Mouse (Mus musculus): ENCODE data around the gene Samm50. TPM values are rescaled to one million over a fixed set of nuclear protein-coding genes. Genes with fewer than 3 reads are reported as not detected.
A peak's percentile ranks its signal among the peaks of the same experiment; 100 is the strongest.

Samm50 gene
- polyA plus RNA-seq, 1 experiment from 2014 or later, result 95.3 TPM

DNA sequence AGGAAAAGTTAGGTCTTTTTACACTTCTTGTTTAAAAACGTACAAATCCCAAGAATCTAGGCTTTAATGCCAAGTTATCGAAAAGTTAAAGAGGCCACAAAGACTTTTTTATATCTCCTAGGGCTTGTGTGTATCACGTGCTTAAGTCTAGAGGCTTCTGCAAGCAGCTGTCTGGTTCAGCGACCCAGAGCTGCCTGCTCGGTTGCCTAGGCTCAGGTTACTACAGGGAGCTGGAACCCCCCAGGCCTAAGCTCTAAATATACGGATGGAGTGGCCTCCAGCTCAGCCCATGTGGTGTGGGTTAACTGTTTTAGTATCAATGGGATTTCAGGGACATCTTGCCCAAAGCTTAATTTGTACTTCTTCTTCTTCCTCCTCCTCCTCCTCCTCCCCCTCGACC is 49.5 kb downstream of the Samm50 start:
- H3K4me2 ChIP-seq (ENCODE audit: low read length), result no peak overlapping the region
- peaks cover 19% of the 10 kb centered on the region for H3K4me1 ChIP-seq (ENCODE audit: control insufficient read depth, insufficient read depth, low read depth, low read length)
- no peaks in the 10 kb centered on the region for H3K9me3 ChIP-seq (ENCODE audit: control insufficient read depth, low read length)
- 55% methylated on average over 7 of the region's 7 CpGs for WGBS
- no peaks in the 10 kb centered on the region for H3K27me3 ChIP-seq (replicated peaks; ENCODE audit: control insufficient read depth, insufficient read depth, low read length)
- no peaks in the 10 kb centered on the region for H3K36me3 ChIP-seq (ENCODE audit: control insufficient read depth, insufficient read depth, low read length)
- H3K9ac ChIP-seq (ENCODE audit: low read depth, low read length), result no peak overlapping the region
- ATAC-seq, result no peak
- H3K4me3 ChIP-seq (ENCODE audit: low read length), result no peak overlapping the region
- no peak overlapping the region for H3K27ac ChIP-seq (ENCODE audit: low read depth, low read length)

DNA sequence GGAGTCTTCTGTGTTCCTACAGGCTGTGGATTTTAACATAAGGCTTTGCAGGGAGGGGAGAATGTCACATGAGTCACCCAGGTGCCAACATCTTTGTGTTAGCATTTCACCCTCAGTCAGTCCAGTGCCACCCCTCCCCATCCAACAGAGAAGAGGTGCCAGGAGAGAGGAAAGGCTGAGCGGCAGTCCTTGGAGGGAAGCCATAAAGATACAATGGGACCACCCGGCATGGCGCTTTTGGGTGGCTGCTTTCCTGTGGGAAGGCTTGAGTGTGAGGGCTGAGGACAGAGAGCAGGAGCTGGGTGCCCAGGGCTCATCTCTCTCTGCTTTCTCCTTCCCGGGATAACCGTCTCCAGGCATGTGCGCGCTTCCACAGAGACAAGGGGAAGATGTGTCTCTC is 53.1 kb downstream of the Samm50 start:
- Histone ChIP-seq H3K36me3 (ENCODE audit: control insufficient read depth, insufficient read depth, low read length) (no peaks in the 10 kb centered on the region), H3K9ac (ENCODE audit: low read depth, low read length) (peak overlapping the region; percentile 1; the same call in 1 of the 2 replicates), H3K4me2 (ENCODE audit: low read length) (no peak overlapping the region; the same call in 1 of the 2 replicates), H3K4me1 (ENCODE audit: control insufficient read depth, insufficient read depth, low read depth, low read length) (peaks cover 7% of the 10 kb centered on the region), H3K4me3 (ENCODE audit: low read length) (no peak overlapping the region), H3K27ac (ENCODE audit: low read depth, low read length) (peak overlapping the region; percentile 59), H3K27me3 (replicated peaks; ENCODE audit: control insufficient read depth, insufficient read depth, low read length) (no peaks in the 10 kb centered on the region), H3K9me3 (ENCODE audit: control insufficient read depth, low read length) (no peaks in the 10 kb centered on the region; the same call in 1 of the 2 replicates)
- ATAC-seq, result peak; percentile 67
- 35% methylated on average over 7 of the region's 7 CpGs for WGBS

DNA sequence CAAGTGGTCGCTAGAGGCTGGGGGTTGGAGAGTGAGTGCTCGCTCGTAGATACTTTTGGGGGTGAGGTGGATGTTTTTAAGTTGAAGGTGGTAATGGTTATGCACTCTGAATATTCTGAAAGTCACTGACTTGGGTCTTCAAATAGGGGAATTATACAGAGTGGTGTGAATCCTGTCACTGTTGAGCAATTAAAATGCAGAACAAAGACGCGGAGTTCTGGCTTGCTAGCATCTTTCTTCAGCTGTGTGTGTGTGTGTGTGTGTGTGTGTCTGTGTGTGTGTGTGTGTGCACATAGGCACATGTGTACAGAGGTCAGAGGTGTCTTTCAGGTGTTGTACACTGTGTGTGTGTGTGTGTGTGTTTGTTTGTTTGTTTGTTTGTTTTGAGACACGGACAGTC is 54.2 kb downstream of the Samm50 start:
- no peak overlapping the region for H3K9ac ChIP-seq (ENCODE audit: low read depth, low read length)
- no peak for ATAC-seq
- 80% methylated on average over 6 of the region's 6 CpGs for WGBS

DNA sequence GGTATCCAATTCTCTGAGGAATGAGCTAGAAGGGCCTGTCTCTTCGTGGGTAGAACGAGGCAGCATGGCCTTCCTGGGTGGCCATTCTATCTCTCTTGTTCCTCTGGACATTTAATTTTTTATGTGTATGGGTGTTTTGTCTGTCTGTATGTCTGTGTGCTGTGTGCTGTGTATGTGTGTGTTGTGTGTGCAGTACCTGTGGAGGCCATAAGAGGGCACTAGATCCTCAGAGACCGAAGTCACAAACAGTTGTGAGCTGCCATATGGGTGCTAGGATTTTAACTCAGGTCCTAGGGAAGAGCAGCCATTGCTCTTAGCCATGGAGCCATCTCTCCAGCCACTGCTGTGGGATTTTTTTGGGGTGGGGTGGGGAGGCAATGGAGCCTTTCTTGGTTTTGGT is 55.3 kb downstream of the Samm50 start:
- no peak overlapping the region for H3K4me3 ChIP-seq (ENCODE audit: low read length)
- no peak overlapping the region for H3K27ac ChIP-seq (ENCODE audit: low read depth, low read length)
- no peaks in the 10 kb centered on the region for H3K27me3 ChIP-seq (replicated peaks; ENCODE audit: control insufficient read depth, insufficient read depth, low read length)
- ATAC-seq, result no peak
- no peaks in the 10 kb centered on the region; the same call in 1 of the 2 replicates for H3K9me3 ChIP-seq (ENCODE audit: control insufficient read depth, low read length)
- H3K9ac ChIP-seq (ENCODE audit: low read depth, low read length), result no peak overlapping the region
- H3K4me1 ChIP-seq (ENCODE audit: control insufficient read depth, insufficient read depth, low read depth, low read length), result peaks cover 11% of the 10 kb centered on the region
- no peaks in the 10 kb centered on the region for H3K36me3 ChIP-seq (ENCODE audit: control insufficient read depth, insufficient read depth, low read length)
- WGBS, result 86% methylated on average over 3 of the region's 3 CpGs
- no peak overlapping the region for H3K4me2 ChIP-seq (ENCODE audit: low read length)

More for the DNA sequence above, 54.2 kb downstream of the Samm50 start:
- H3K4me1 ChIP-seq (ENCODE audit: control insufficient read depth, insufficient read depth, low read depth, low read length), result peaks cover 9% of the 10 kb centered on the region
- H3K4me2 ChIP-seq (ENCODE audit: low read length), result no peak overlapping the region
- no peak overlapping the region for H3K27ac ChIP-seq (ENCODE audit: low read depth, low read length)
- no peaks in the 10 kb centered on the region; the same call in 1 of the 2 replicates for H3K9me3 ChIP-seq (ENCODE audit: control insufficient read depth, low read length)
- H3K36me3 ChIP-seq (ENCODE audit: control insufficient read depth, insufficient read depth, low read length), result no peaks in the 10 kb centered on the region
- no peaks in the 10 kb centered on the region for H3K27me3 ChIP-seq (replicated peaks; ENCODE audit: control insufficient read depth, insufficient read depth, low read length)
- no peak overlapping the region for H3K4me3 ChIP-seq (ENCODE audit: low read length)

DNA sequence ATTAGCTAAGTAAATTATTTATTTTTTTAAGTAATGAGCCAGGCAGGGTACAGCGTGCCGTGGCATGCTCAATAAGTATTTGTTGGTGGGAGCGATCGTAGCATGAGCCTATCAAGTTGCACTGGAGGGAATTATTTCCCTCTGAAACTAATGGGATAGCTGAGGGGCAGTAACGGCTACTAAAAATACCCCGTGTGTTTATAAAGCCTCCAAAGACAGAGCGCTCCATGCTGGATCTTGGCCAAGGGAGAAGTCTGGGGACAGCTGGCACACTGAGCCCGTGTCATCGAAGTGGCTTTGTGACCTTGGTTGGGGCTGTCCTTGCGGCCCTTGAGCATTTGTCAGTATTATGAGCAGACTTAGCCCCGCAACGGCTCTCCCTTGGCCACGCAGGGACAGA is 59.2 kb downstream of the Samm50 start:
- WGBS, result 27% methylated on average over 13 of the region's 13 CpGs
- no peaks in the 10 kb centered on the region; the same call in 1 of the 2 replicates for H3K9me3 ChIP-seq (ENCODE audit: control insufficient read depth, low read length)
- ATAC-seq, result peak; percentile 57; the same call in 1 of the 2 replicates
- H3K4me3 ChIP-seq (ENCODE audit: low read length), result no peak overlapping the region
- no peaks in the 10 kb centered on the region for H3K27me3 ChIP-seq (replicated peaks; ENCODE audit: control insufficient read depth, insufficient read depth, low read length)
- H3K4me1 ChIP-seq (ENCODE audit: control insufficient read depth, insufficient read depth, low read depth, low read length), result peaks cover 4% of the 10 kb centered on the region
- H3K36me3 ChIP-seq (ENCODE audit: control insufficient read depth, insufficient read depth, low read length), result no peaks in the 10 kb centered on the region
- H3K27ac ChIP-seq (ENCODE audit: low read depth, low read length), result no peak overlapping the region
- H3K9ac ChIP-seq (ENCODE audit: low read depth, low read length), result no peak overlapping the region
- H3K4me2 ChIP-seq (ENCODE audit: low read length), result no peak overlapping the region

DNA sequence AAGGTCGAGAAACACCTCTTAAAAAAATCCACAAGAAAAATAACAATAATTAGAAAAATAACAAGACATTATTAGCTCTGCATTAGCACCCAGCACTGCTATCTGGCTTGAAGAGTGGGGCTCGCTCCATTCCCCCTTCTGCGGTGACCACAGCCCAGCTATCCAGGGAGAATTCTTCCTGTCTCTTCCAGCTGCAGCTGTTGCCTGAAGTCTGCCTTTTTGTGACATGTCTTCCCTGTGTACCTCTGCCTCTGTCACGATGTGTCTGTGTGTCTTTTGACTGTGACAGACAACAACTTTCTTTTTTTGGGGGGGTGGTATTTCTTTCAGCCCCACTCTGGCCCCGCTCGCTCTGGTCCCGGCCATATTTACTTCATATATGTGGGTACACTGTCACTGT is 60.6 kb downstream of the Samm50 start:
- Histone ChIP-seq H3K4me3 (ENCODE audit: low read length) (no peak overlapping the region), H3K36me3 (ENCODE audit: control insufficient read depth, insufficient read depth, low read length) (no peaks in the 10 kb centered on the region), H3K4me1 (ENCODE audit: control insufficient read depth, insufficient read depth, low read depth, low read length) (peaks cover 6% of the 10 kb centered on the region), H3K9ac (ENCODE audit: low read depth, low read length) (no peak overlapping the region), H3K27me3 (replicated peaks; ENCODE audit: control insufficient read depth, insufficient read depth, low read length) (no peaks in the 10 kb centered on the region; the same call in 1 of the 2 replicates), H3K27ac (ENCODE audit: low read depth, low read length) (no peak overlapping the region), H3K9me3 (ENCODE audit: control insufficient read depth, low read length) (no peaks in the 10 kb centered on the region), H3K4me2 (ENCODE audit: low read length) (no peak overlapping the region)
- WGBS, result 88% methylated on average over 7 of the region's 7 CpGs
- ATAC-seq, result no peak

DNA sequence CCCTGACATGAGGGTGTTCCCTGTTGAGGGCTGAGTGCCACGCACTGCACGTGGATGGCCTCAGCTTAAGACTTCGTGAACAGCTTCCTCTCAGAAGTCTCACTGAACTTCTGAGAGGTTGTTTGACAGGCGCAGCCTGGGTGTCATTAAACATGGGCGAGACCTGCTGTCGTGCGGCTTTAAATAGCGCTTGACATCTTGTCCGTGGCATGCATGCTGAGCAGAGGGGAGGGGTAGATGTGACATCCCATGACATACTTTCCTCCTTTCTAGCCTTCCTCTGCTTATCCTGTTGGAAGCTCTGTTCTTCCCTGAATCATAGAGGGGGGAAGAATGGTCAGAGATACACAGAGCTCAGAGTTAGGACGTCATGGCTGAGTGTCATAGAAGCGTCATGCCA is 61.7 kb downstream of the Samm50 start:
- Histone ChIP-seq H3K4me2 (ENCODE audit: low read length) (no peak overlapping the region), H3K9me3 (ENCODE audit: control insufficient read depth, low read length) (no peaks in the 10 kb centered on the region), H3K9ac (ENCODE audit: low read depth, low read length) (no peak overlapping the region), H3K4me1 (ENCODE audit: control insufficient read depth, insufficient read depth, low read depth, low read length) (peaks cover 6% of the 10 kb centered on the region), H3K4me3 (ENCODE audit: low read length) (no peak overlapping the region), H3K27ac (ENCODE audit: low read depth, low read length) (no peak overlapping the region), H3K36me3 (ENCODE audit: control insufficient read depth, insufficient read depth, low read length) (no peaks in the 10 kb centered on the region), H3K27me3 (replicated peaks; ENCODE audit: control insufficient read depth, insufficient read depth, low read length) (no peaks in the 10 kb centered on the region; the same call in 1 of the 2 replicates)
- 40% methylated on average over 11 of the region's 11 CpGs for WGBS
- no peak for ATAC-seq

DNA sequence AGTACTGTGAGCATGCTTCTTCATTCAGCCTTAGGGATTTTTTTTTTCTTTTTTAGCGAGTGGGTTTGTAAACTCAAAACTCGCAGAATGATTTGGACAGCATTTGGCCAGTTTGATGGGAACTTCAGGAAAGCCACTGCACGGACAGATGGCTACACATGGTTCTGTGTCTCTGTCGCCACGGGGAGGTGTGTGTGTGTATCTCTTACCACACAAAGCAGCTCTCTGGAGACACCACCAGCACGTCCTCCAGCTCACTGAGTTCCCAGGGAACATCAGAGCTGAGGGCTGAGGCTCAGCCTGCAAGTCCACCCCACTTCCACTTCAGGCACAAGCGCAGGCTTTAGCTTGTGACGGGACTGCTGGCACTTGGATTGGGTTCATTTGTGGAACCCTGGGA is 62.3 kb downstream of the Samm50 start:
- Histone ChIP-seq H3K9ac (ENCODE audit: low read depth, low read length) (no peak overlapping the region), H3K9me3 (ENCODE audit: control insufficient read depth, low read length) (no peaks in the 10 kb centered on the region), H3K4me3 (ENCODE audit: low read length) (no peak overlapping the region), H3K4me2 (ENCODE audit: low read length) (no peak overlapping the region), H3K27me3 (replicated peaks; ENCODE audit: control insufficient read depth, insufficient read depth, low read length) (no peaks in the 10 kb centered on the region; the same call in 1 of the 2 replicates), H3K36me3 (ENCODE audit: control insufficient read depth, insufficient read depth, low read length) (no peaks in the 10 kb centered on the region), H3K4me1 (ENCODE audit: control insufficient read depth, insufficient read depth, low read depth, low read length) (peaks cover 6% of the 10 kb centered on the region), H3K27ac (ENCODE audit: low read depth, low read length) (no peak overlapping the region)
- ATAC-seq, result no peak
- WGBS, result 64% methylated on average over 8 of the region's 8 CpGs

DNA sequence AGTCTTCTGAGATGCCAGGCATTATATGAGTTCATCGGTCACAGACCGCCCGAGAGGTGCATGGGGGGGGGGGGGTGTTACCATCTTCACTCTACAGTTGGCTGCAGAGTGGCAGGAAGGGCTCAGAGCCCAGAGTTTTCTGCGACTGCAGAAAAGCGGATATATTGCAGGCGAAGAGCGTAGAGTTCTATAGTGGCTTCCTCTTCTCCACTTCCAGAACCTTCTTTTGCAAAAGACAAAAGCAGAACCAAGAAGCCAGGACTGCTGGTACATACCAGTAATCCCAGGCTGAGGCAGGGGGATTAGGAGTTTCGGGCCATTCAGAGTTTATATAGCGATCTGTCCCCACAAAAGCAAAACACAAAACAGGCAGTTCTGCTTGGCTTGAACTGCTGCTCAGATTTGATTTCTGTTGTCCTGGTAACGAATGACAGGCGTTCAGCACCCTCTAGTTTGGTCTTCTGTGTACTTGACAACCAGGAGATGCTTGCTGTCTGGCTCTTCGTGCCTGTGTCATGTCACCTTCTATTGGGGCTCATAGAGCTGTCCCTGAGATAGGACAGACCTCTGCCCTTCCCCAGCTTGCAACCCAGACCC is 64.3 kb downstream of the Samm50 start:
- Histone ChIP-seq H3K27ac (ENCODE audit: low read depth, low read length) (no peak overlapping the region), H3K36me3 (ENCODE audit: control insufficient read depth, insufficient read depth, low read length) (no peaks in the 10 kb centered on the region), H3K4me1 (ENCODE audit: control insufficient read depth, insufficient read depth, low read depth, low read length) (peaks cover 8% of the 10 kb centered on the region), H3K9me3 (ENCODE audit: control insufficient read depth, low read length) (no peaks in the 10 kb centered on the region), H3K27me3 (replicated peaks; ENCODE audit: control insufficient read depth, insufficient read depth, low read length) (no peaks in the 10 kb centered on the region; the same call in 1 of the 2 replicates), H3K4me2 (ENCODE audit: low read length) (no peak overlapping the region), H3K9ac (ENCODE audit: low read depth, low read length) (no peak overlapping the region), H3K4me3 (ENCODE audit: low read length) (no peak overlapping the region)
- WGBS, result 71% methylated on average over 12 of the region's 12 CpGs
- no peak for ATAC-seq

Measured in hindbrain, embryonic 16.5 days (tissue).